Mouse (Mus musculus): ENCODE measurements around the gene Snapc5.
A peak's percentile ranks its signal among the peaks of the same experiment; 100 is the strongest.

Gene Snapc5

GRCm38 (mm10) chr9:64199897-64200296, 20.8 kb downstream of the Snapc5 start:
- DNase-seq (ENCODE audit: low spot score): no peak

DNA sequence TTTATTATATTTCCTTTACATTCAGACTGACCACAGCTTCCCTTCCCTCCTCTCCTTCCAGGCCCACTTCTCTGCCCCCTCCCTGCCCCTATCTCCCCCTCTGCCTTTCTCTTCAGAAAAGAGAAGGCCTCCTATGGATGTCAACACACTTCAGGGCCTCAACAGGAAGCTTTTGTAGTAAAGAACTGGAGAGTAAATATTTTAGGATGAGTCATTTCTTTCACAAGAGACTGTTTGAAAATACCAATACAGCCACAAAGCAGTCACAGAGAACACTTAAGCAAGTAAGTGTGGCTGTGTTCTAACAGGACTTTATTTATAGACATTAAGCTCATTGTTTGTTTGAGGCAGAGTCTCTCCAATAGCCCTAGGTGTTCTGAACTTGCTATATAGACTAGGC, 23.3 kb downstream of the Snapc5 start:
- no peak for DNase-seq (ENCODE audit: low spot score)

GRCm38 (mm10) chr9:64202866-64203265, 23.8 kb downstream of the Snapc5 start:
- no peak for DNase-seq (ENCODE audit: low spot score)

DNA sequence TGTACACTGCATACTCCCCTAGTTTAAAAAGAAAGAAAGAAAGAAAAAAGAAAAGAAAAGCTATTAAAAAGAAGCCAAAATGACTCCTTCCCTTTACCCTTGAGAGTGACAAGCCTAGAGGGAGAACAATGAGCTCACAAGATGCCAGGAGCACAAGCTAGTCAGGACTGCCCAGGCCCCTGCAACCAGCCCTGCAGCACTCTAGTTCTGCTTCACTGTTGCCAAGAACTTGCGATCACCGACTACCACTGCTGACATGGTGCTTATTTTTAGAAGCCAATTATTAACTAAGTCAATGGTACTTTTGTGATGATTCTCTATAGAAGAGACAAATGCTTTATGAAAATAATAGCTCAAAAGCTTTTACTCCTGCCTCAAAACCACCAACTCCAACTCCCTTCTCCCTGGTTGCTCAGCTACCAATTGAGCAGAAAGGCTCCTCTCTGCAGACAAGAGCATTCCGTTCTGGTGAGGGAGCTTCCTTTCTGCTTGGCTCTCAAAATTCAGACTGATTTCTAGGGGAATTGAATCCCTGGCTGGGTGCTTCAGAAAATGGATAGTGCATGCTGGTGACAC, 28.5 kb downstream of the Snapc5 start:
- no peak for DNase-seq (ENCODE audit: low spot score)

- no peak for DNase-seq (ENCODE audit: low spot score)
Observed at GRCm38 (mm10) chr9:64214452-64214851, 35.4 kb downstream of the Snapc5 start.

GRCm38 (mm10) chr9:64216090-64216489, 37.0 kb downstream of the Snapc5 start:
- no peak for DNase-seq (ENCODE audit: low spot score)

DNA sequence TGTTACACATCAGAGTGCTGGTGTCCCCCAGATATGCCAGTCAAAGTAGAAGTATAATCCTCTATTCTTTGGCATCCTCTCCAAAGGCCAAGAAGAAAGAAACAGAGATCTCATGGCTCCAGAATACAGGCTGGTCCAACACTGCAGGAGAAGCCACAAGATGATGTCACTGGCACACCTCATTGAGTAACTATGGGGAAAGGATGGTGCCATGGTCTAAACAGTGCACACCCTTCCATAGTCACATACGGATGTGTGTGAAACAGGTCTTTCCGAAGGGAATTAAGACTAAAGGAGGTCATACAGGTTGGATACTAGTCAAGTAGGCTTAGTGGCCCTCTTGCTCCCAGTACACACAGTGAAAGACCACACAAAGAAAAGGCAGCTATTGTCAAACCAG, 37.6 kb downstream of the Snapc5 start:
- no peak for DNase-seq (ENCODE audit: low spot score)

DNA sequence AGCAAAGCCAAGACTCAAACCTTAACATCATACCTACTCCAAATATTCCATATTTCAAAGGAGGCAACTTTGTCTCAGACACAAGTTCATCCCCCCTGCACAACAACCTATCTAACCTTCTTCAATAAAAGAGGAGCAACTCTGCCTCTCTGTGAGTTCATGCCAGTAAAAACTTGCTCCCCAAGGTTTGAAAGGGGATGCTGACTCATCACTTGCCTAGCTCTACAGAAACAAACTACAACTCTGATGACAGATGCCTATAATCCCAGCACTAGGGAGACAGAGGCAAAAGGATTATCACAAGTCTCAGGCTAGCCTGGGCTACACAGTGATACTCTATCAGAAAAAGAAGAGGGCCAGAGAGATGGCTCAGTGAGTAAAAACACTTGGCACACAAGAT, 38.8 kb downstream of the Snapc5 start:
- DNase-seq (ENCODE audit: low spot score): no peak

GRCm38 (mm10) chr9:64219305-64219704, 40.2 kb downstream of the Snapc5 start:
- DNase-seq (ENCODE audit: low spot score): no peak

GRCm38 (mm10) chr9:64219772-64220420, 40.8 kb downstream of the Snapc5 start:
- DNase-seq (ENCODE audit: low spot score): no peak

DNA sequence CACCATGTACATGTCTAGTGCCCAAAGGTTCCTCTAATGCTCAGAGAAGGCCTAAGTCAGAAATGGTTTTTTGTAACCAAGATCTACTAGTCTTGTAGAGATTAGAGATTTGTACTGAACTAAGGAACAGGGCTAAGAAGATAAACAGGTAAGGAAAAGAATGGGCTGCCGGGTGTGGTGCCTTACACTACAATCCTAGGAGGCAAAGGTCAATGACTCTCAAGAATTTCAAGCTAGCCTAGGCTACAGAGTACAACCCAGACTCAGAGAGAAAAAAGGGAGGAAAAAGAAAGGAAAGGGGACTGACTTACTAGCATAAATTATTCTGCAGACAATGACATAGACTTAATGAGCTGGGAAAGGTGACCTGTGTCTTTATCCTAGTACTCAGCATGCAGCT, 41.5 kb downstream of the Snapc5 start:
- DNase-seq (ENCODE audit: low spot score): no peak

DNA sequence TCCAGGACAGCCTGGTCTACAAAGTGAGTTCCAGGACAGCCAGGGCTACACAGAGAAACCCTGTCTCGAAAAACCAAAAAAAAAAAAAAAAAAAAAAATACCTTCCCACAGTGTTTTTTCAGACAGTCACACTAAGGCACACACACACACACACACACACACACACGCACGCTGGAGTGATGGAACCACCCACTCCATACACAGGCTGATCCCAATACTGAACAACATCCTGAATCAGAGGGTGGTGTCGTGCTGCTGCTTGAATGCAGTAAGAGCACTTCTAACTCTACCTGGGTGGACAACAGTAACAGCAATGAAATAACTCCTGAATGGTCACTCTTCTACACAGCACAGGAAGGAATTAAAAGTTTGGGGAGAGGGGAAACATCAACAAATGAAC, 42.4 kb downstream of the Snapc5 start:
- peak; percentile 44 for DNase-seq (ENCODE audit: low spot score)

DNA sequence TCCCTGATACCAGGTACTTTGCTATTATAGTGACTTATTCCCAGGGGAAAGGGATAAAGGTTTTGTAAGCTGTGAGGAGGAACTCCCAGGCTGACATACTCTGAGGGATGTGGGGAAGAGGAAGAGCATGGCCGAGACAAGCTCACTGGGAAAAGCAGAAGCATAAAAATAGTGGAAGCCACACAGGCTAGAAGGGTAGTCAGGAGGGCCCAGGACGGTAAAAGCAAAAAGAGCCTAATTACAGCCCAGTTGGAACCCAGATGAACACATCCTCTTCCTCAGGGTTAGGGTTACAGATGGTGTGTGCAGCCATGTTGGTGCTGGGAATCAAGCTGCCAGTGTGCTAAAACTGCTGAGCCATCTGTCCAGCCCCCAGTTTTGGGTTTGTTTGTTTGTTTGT, 43.0 kb downstream of the Snapc5 start:
- DNase-seq (ENCODE audit: low spot score): no peak

GRCm38 (mm10) chr9:64225805-64226204, 46.7 kb downstream of the Snapc5 start:
- DNase-seq (ENCODE audit: low spot score): no peak

DNA sequence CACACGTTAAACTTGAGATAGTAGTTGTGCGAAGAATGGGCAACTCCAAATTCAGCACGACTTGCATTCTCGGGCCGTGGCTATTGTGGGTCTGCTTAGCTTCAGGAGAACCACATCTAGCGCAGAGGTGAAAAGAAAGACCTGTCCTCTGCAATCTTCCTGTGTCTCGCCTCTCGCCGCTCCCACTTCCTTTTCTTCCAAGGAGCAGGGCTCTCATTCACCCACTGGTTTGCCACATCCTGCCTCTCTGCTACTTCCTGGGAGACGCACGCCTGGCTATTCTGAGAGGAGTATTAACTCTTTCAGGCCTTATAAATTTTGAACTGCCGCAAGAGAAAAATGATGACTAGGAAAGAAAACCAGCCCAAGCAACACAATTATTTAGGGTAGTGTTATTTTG, 48.7 kb downstream of the Snapc5 start:
- no peak for DNase-seq (ENCODE audit: low spot score)

- peak; percentile 37 for DNase-seq (ENCODE audit: low spot score)
Observed at GRCm38 (mm10) chr9:64228972-64229371, 49.9 kb downstream of the Snapc5 start.

DNA sequence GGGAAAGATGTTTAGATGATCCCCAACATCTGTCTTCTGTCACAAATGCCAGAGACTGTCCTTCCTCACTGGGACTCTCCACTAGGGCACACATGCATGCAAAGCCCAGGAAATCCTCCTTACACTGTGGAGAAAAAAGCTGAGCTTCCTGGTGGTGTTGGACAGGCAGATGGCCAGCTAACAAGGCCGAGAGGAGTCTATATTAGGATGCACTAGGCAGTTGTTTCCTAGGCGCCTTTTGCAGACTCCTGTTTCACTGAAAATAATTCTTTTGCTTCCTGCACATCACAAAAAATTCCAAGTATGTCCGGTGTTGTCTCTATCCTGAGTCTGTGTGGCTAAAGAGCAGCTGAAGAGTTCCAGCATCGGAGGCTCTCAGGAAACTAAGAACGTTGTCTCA, 52.1 kb downstream of the Snapc5 start:
- no peak for DNase-seq (ENCODE audit: low spot score)

DNA sequence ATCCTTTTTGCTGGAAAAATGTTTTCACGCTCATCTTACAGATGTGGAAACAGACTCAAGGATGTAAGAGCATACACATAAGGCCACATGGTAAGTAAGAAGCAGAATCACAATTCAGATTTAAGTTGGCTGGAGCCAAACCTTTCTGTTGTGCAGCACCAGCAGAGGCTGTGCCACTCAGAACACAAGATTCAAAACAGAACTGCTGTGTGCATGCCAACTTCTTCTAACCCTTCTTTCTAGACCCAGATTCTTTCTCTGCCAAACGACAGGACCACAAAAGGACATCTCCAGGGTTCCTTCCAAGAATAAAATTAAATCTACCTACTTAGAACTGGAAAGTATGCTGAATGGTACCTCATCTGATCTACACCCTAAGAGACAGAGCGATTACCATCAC, 52.6 kb downstream of the Snapc5 start:
- DNase-seq (ENCODE audit: low spot score): no peak

GRCm38 (mm10) chr9:64232257-64232957, 53.3 kb downstream of the Snapc5 start:
- DNase-seq (ENCODE audit: low spot score): peak; percentile 35

Data from layer of hippocampus, adult 11-12 months (tissue).